36 mouse cellular contexts compared by ENCODE assay signal in the genomic region with DNA sequence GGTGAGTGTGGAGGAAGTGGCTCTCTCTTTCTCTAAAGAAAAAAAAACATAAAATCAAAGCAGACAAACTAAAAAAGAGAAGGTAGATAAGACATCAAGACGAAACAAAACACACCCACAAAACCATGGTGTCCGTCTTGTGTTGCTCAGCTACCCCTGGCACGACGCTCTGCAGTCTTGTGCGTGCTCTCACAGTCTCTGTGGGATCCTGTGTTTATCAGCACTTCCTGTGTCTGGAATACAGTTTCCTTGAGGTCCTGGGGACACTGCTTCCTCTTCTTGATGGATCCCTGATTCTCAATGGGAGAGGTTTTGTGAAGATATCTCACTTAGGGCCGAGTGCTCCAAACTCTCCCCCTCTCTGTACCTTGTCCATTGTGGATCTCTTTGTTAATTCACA. TPM values are rescaled to one million over a fixed set of nuclear protein-coding genes. Genes with fewer than 3 reads are reported as not detected.
"Had no signal": no experiment of that assay in that cellular context is flagged by ENCODE, and none has a peak within 500 bp of the region (broad histone marks: within the 10 kb centered on the region; RNA-seq: fewer than 3 reads in every experiment).

No protein-coding gene starts in this region.

- H3K4me1 ChIP-seq: heart, embryonic 12.5 days; hindbrain, embryonic 10.5 days; hindbrain, embryonic 12.5 days; intestine, embryonic 15.5 days; limb, embryonic 13.5 days; limb, embryonic 15.5 days had no signal

- H3K4me3 ChIP-seq: gastrocnemius, adult 2 months; heart, adult 2 months; heart, embryonic 12.5 days; hindbrain, embryonic 10.5 days; hindbrain, embryonic 12.5 days; intestine, embryonic 15.5 days; layer of hippocampus, adult 2 months; left cerebral cortex, adult 2 months; limb, embryonic 13.5 days; limb, embryonic 15.5 days had no signal

- H3K36me3 ChIP-seq: heart, embryonic 12.5 days; hindbrain, embryonic 10.5 days; hindbrain, embryonic 12.5 days; intestine, embryonic 15.5 days; limb, embryonic 13.5 days; limb, embryonic 15.5 days had no signal

- H3K9ac ChIP-seq: heart, embryonic 12.5 days; hindbrain, embryonic 12.5 days; hindbrain, embryonic 14.5 days; intestine, embryonic 15.5 days; limb, embryonic 13.5 days; limb, embryonic 15.5 days had no signal

- ATAC-seq: forebrain, embryonic 16.5 days; hindbrain, embryonic 16.5 days; inflammation-experienced regulatory T-cells, adult 6 months; intestine, embryonic 15.5 days; intestine, postnatal 0 days had no signal

- DNase-seq: gastrocnemius, adult 2 months; gastrocnemius, postnatal 10 days; gastrocnemius, postnatal 25 days; heart, adult 2 months; heart, postnatal 4 days; kidney, adult 18-20 months; kidney, adult 8-10 months; kidney, postnatal 10 days; kidney, postnatal 25 days; kidney, postnatal 4 days; left cerebral cortex, postnatal 4 days had no signal

- H3K27me3 ChIP-seq: heart, embryonic 12.5 days; hindbrain, embryonic 12.5 days; intestine, embryonic 15.5 days; limb, embryonic 13.5 days; limb, embryonic 15.5 days had no signal

- H3K27ac ChIP-seq: gastrocnemius, adult 2 months; heart, adult 2 months; hindbrain, embryonic 10.5 days; hindbrain, embryonic 12.5 days; hindbrain, embryonic 14.5 days; intestine, embryonic 15.5 days; layer of hippocampus, adult 2 months; left cerebral cortex, adult 2 months; limb, embryonic 13.5 days; limb, embryonic 15.5 days had no signal

- H3K9me3 ChIP-seq: intestine, embryonic 15.5 days; limb, embryonic 15.5 days had no signal

- H3K4me2 ChIP-seq: heart, embryonic 12.5 days; hindbrain, embryonic 12.5 days; hindbrain, embryonic 14.5 days; intestine, embryonic 15.5 days; limb, embryonic 13.5 days; limb, embryonic 15.5 days had no signal

RNA-seq across cellular contexts. Expression of a gene that starts 36.9 kb away (rescaled TPM):
- total RNA-seq: granulocyte monocyte progenitor cell, adult 5-6 weeks had no signal

RNA-seq across cellular contexts. Expression of a gene that starts 41.7 kb away (rescaled TPM):
- total RNA-seq: gastrocnemius, adult 2 months; gastrocnemius, postnatal 10 days; gastrocnemius, postnatal 25 days; gastrocnemius, postnatal 4 days; granulocyte monocyte progenitor cell, adult 5-6 weeks; heart, adult 2 months; heart, postnatal 25 days; heart, postnatal 4 days; layer of hippocampus, adult 2 months; layer of hippocampus, postnatal 10 days; layer of hippocampus, postnatal 25 days; left cerebral cortex, adult 2 months; left cerebral cortex, postnatal 25 days; left cerebral cortex, postnatal 4 days; liver, adult 2 months had no signal
- polyA plus RNA-seq: forebrain, embryonic 16.5 days; frontal cortex, adult 2 months; heart, adult 2 months; heart, embryonic 12.5 days; heart, embryonic 14.5 days; heart, embryonic 16.5 days; hindbrain, embryonic 10.5 days; hindbrain, embryonic 12.5 days; hindbrain, embryonic 14.5 days; hindbrain, embryonic 16.5 days; inflammation-experienced regulatory T-cells, adult 6 months; intestine, embryonic 15.5 days; intestine, postnatal 0 days; kidney, embryonic 14.5 days; limb, embryonic 11.5 days; limb, embryonic 13.5 days; limb, embryonic 15.5 days; liver, adult 2 months had no signal
